8 mouse cellular contexts compared by ENCODE assay signal in the genomic region with DNA sequence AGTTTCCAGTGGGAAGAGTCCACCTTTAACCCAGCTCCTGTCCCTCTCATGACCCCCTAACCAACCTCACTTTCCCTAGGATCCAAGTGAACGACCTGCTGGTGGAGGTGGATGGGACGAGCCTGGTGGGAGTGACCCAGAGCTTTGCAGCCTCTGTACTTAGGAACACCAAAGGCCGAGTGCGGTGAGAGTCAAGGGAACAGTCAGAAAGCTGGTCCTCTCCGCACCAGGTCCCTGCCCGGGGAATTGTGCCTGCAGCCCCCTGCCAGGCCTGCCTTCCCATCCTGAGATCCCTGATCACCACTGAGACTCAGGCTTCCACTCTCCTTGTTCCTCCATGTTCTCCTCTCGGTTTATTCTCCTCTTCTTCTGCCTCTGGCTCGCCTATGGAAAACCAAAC. TPM values are rescaled to one million over a fixed set of nuclear protein-coding genes. Genes with fewer than 3 reads are reported as not detected.
DNase-seq lines count a peak whose midpoint lies in the region; ATAC-seq and TF ChIP-seq lines count a peak whose summit lies in the region.

No protein-coding gene starts in this region.

- no peak for TF ChIP-seq CTCF in lung, embryonic 14.5 days (IDR thresholded peaks at IDR 0.05; ENCODE audit: low read depth)

- H3K9me3 ChIP-seq in forebrain, embryonic 11.5 days (ENCODE audit: control insufficient read depth, low read length) = no peaks in the 10 kb centered on the region
- no peaks in the 10 kb centered on the region for H3K9me3 ChIP-seq in forebrain, embryonic 14.5 days (replicated peaks; ENCODE audit: control insufficient read depth, low read length)
- H3K9me3 ChIP-seq in lung, embryonic 14.5 days (ENCODE audit: low read depth, low read length) = no peaks in the 10 kb centered on the region
- no peaks in the 10 kb centered on the region for H3K9me3 ChIP-seq in forebrain, embryonic 15.5 days
- H3K9me3 ChIP-seq in midbrain, embryonic 14.5 days (ENCODE audit: control insufficient read depth, low read length) = no peaks in the 10 kb centered on the region

- WGBS in forebrain, embryonic 11.5 days = 81% methylated on average over 8 of the region's 8 CpGs
- WGBS in forebrain, embryonic 14.5 days = 83% methylated on average over 8 of the region's 8 CpGs
- 63% methylated on average over 8 of the region's 8 CpGs for WGBS in lung, embryonic 14.5 days
- 80% methylated on average over 8 of the region's 8 CpGs for WGBS in forebrain, embryonic 15.5 days
- WGBS in midbrain, embryonic 14.5 days = 80% methylated on average over 8 of the region's 8 CpGs

- DNase-seq in forebrain, embryonic 11.5 days (ENCODE audit: low spot score) = peak; percentile 46
- no peak for DNase-seq in forebrain, embryonic 14.5 days (ENCODE audit: low spot score)
- no peak for DNase-seq in lung, embryonic 14.5 days
- no peak for DNase-seq in lung, adult 18-20 months
- no peak for DNase-seq in midbrain, embryonic 14.5 days
- no peak for DNase-seq in layer of hippocampus, adult 9-10 months (ENCODE audit: low spot score)
- no peak for DNase-seq in cerebellum, adult 11 months

- H3K27ac ChIP-seq in forebrain, embryonic 11.5 days (ENCODE audit: low read depth, low read length) = no peak overlapping the region
- no peak overlapping the region for H3K27ac ChIP-seq in forebrain, embryonic 14.5 days (ENCODE audit: low read depth, low read length)
- peak overlapping the region; percentile 59 for H3K27ac ChIP-seq in lung, embryonic 14.5 days (ENCODE audit: low read depth)
- H3K27ac ChIP-seq in forebrain, embryonic 15.5 days (replicated peaks) = peak overlapping the region; percentile 36; the same call in 1 of the 2 replicates
- peak overlapping the region; percentile 78; the same call in 1 of the 2 replicates for H3K27ac ChIP-seq in midbrain, embryonic 14.5 days (replicated peaks; ENCODE audit: low read depth, low read length)

- peaks cover 17% of the 10 kb centered on the region; the same call in 1 of the 2 replicates for H3K36me3 ChIP-seq in forebrain, embryonic 11.5 days (ENCODE audit: control insufficient read depth, insufficient read depth, low read length)
- H3K36me3 ChIP-seq in forebrain, embryonic 14.5 days (ENCODE audit: control insufficient read depth, insufficient read depth, low read length) = peaks cover 91% of the 10 kb centered on the region
- H3K36me3 ChIP-seq in lung, embryonic 14.5 days (ENCODE audit: insufficient read depth) = peaks cover 96% of the 10 kb centered on the region
- peaks cover 70% of the 10 kb centered on the region for H3K36me3 ChIP-seq in forebrain, embryonic 15.5 days
- H3K36me3 ChIP-seq in midbrain, embryonic 14.5 days (ENCODE audit: control insufficient read depth, insufficient read depth, low read length) = peaks cover 88% of the 10 kb centered on the region

- no peak overlapping the region for H3K4me2 ChIP-seq in forebrain, embryonic 11.5 days (ENCODE audit: low read depth, low read length, severe bottlenecking)
- no peak overlapping the region for H3K4me2 ChIP-seq in forebrain, embryonic 14.5 days (ENCODE audit: low read length)
- H3K4me2 ChIP-seq in lung, embryonic 14.5 days = no peak overlapping the region
- H3K4me2 ChIP-seq in forebrain, embryonic 15.5 days (replicated peaks) = no peak overlapping the region
- no peak overlapping the region for H3K4me2 ChIP-seq in midbrain, embryonic 14.5 days (ENCODE audit: low read length)

- H3K27me3 ChIP-seq in forebrain, embryonic 11.5 days (ENCODE audit: control insufficient read depth, insufficient read depth, low read length) = no peaks in the 10 kb centered on the region
- H3K27me3 ChIP-seq in forebrain, embryonic 14.5 days (replicated peaks; ENCODE audit: control insufficient read depth, insufficient read depth, low read length) = no peaks in the 10 kb centered on the region
- H3K27me3 ChIP-seq in lung, embryonic 14.5 days (ENCODE audit: insufficient read depth, low read length) = no peaks in the 10 kb centered on the region
- no peaks in the 10 kb centered on the region for H3K27me3 ChIP-seq in forebrain, embryonic 15.5 days
- H3K27me3 ChIP-seq in midbrain, embryonic 14.5 days (ENCODE audit: control insufficient read depth, insufficient read depth, low read length) = no peaks in the 10 kb centered on the region

- H3K4me3 ChIP-seq in forebrain, embryonic 11.5 days (ENCODE audit: low read depth, low read length) = no peak overlapping the region
- H3K4me3 ChIP-seq in forebrain, embryonic 14.5 days (ENCODE audit: low read depth, low read length) = no peak overlapping the region
- no peak overlapping the region for H3K4me3 ChIP-seq in lung, embryonic 14.5 days (ENCODE audit: low read depth, low read length)
- H3K4me3 ChIP-seq in forebrain, embryonic 15.5 days = no peak overlapping the region
- no peak overlapping the region for H3K4me3 ChIP-seq in midbrain, embryonic 14.5 days (replicated peaks; ENCODE audit: low read depth, low read length)

- ATAC-seq in forebrain, embryonic 11.5 days (replicated peaks; ENCODE audit: low FRiP score) = no peak
- no peak for ATAC-seq in forebrain, embryonic 14.5 days
- ATAC-seq in lung, embryonic 14.5 days (ENCODE audit: insufficient read depth) = no peak
- no peak for ATAC-seq in forebrain, embryonic 15.5 days (replicated peaks)
- ATAC-seq in midbrain, embryonic 14.5 days (ENCODE audit: low FRiP score, low TSS enrichment) = no peak

- no peak overlapping the region; the same call in 1 of the 2 replicates for H3K9ac ChIP-seq in forebrain, embryonic 11.5 days (ENCODE audit: low read length)
- H3K9ac ChIP-seq in forebrain, embryonic 14.5 days (ENCODE audit: low read length) = no peak overlapping the region
- H3K9ac ChIP-seq in lung, embryonic 14.5 days = no peak overlapping the region
- 0 out of 2 replicates have a peak overlapping the region, but pooled peaks have one; percentile 12 for H3K9ac ChIP-seq in forebrain, embryonic 15.5 days (replicated peaks)
- no peak overlapping the region for H3K9ac ChIP-seq in midbrain, embryonic 14.5 days (replicated peaks; ENCODE audit: low read length)

- peaks cover 8% of the 10 kb centered on the region; the same call in 1 of the 2 replicates for H3K4me1 ChIP-seq in forebrain, embryonic 11.5 days (replicated peaks; ENCODE audit: control insufficient read depth, insufficient read depth, low read length)
- H3K4me1 ChIP-seq in forebrain, embryonic 14.5 days (ENCODE audit: control insufficient read depth, insufficient read depth, low read length) = peaks cover 22% of the 10 kb centered on the region
- 0 out of 2 replicates have a peak, but pooled peaks cover 2% of the 10 kb centered on the region for H3K4me1 ChIP-seq in lung, embryonic 14.5 days (ENCODE audit: insufficient read depth)
- H3K4me1 ChIP-seq in forebrain, embryonic 15.5 days = peaks cover 55% of the 10 kb centered on the region
- peaks cover 19% of the 10 kb centered on the region for H3K4me1 ChIP-seq in midbrain, embryonic 14.5 days (ENCODE audit: control insufficient read depth, insufficient read depth, low read length)

RNA-seq across cellular contexts. Expression of gene Ppp1r9b, which starts 9.3 kb away (rescaled TPM):
- 17.2 and 18.6 TPM in 2 replicates for polyA plus RNA-seq in forebrain, embryonic 11.5 days (2014; fragmentation: Nextera tagmentation; extraction: Ambion mirVana)
- polyA plus RNA-seq in forebrain, embryonic 14.5 days (2014; fragmentation: Nextera tagmentation; extraction: Ambion mirVana) = 20.8 and 21.8 TPM in 2 replicates
- 13.0 and 14.3 TPM in 2 replicates for polyA plus RNA-seq in lung, embryonic 14.5 days (2014; fragmentation: Nextera tagmentation; extraction: Ambion mirVana)
- polyA plus RNA-seq in forebrain, embryonic 15.5 days (2015; fragmentation: Nextera tagmentation; extraction: Ambion mirVana) = 23.0 and 23.9 TPM in 2 replicates
- 27.1 and 27.6 TPM in 2 replicates for polyA plus RNA-seq in midbrain, embryonic 14.5 days (2014; fragmentation: Nextera tagmentation; extraction: Ambion mirVana)

RNA-seq across cellular contexts. Expression of gene Samd14, which starts 9.6 kb away (rescaled TPM):
- polyA plus RNA-seq in forebrain, embryonic 11.5 days (2014; fragmentation: Nextera tagmentation; extraction: Ambion mirVana) = 56.8 and 59.2 TPM in 2 replicates
- polyA plus RNA-seq in forebrain, embryonic 14.5 days (2014; fragmentation: Nextera tagmentation; extraction: Ambion mirVana) = 81.7 and 96.5 TPM in 2 replicates
- polyA plus RNA-seq in lung, embryonic 14.5 days (2014; fragmentation: Nextera tagmentation; extraction: Ambion mirVana) = 22.7 and 24.5 TPM in 2 replicates
- 120 and 123 TPM in 2 replicates for polyA plus RNA-seq in forebrain, embryonic 15.5 days (2015; fragmentation: Nextera tagmentation; extraction: Ambion mirVana)
- polyA plus RNA-seq in midbrain, embryonic 14.5 days (2014; fragmentation: Nextera tagmentation; extraction: Ambion mirVana) = 135 and 152 TPM in 2 replicates

RNA-seq across cellular contexts. Expression of gene Sgca, which starts 24.0 kb away (rescaled TPM):
- not detected in 2 replicates for polyA plus RNA-seq in forebrain, embryonic 11.5 days (2014; fragmentation: Nextera tagmentation; extraction: Ambion mirVana)
- polyA plus RNA-seq in forebrain, embryonic 14.5 days (2014; fragmentation: Nextera tagmentation; extraction: Ambion mirVana) = not detected in 2 replicates
- polyA plus RNA-seq in lung, embryonic 14.5 days (2014; fragmentation: Nextera tagmentation; extraction: Ambion mirVana) = 0.35 TPM in 1 of 2 replicates, not detected in the other
- not detected in 2 replicates for polyA plus RNA-seq in forebrain, embryonic 15.5 days (2015; fragmentation: Nextera tagmentation; extraction: Ambion mirVana)
- polyA plus RNA-seq in midbrain, embryonic 14.5 days (2014; fragmentation: Nextera tagmentation; extraction: Ambion mirVana) = not detected in 2 replicates

RNA-seq across cellular contexts. Expression of gene Hils1, which starts 32.7 kb away (rescaled TPM):
- not detected in 2 replicates for polyA plus RNA-seq in forebrain, embryonic 11.5 days (2014; fragmentation: Nextera tagmentation; extraction: Ambion mirVana)
- not detected in 2 replicates for polyA plus RNA-seq in forebrain, embryonic 14.5 days (2014; fragmentation: Nextera tagmentation; extraction: Ambion mirVana)
- not detected in 2 replicates for polyA plus RNA-seq in lung, embryonic 14.5 days (2014; fragmentation: Nextera tagmentation; extraction: Ambion mirVana)
- not detected in 2 replicates for polyA plus RNA-seq in forebrain, embryonic 15.5 days (2015; fragmentation: Nextera tagmentation; extraction: Ambion mirVana)
- polyA plus RNA-seq in midbrain, embryonic 14.5 days (2014; fragmentation: Nextera tagmentation; extraction: Ambion mirVana) = not detected in 2 replicates

RNA-seq across cellular contexts. Expression of gene Pdk2, which starts 41.0 kb away (rescaled TPM):
- 16.5 and 17.4 TPM in 2 replicates for polyA plus RNA-seq in forebrain, embryonic 11.5 days (2014; fragmentation: Nextera tagmentation; extraction: Ambion mirVana)
- polyA plus RNA-seq in forebrain, embryonic 14.5 days (2014; fragmentation: Nextera tagmentation; extraction: Ambion mirVana) = 20.1 and 24.2 TPM in 2 replicates
- 24.5 and 27.4 TPM in 2 replicates for polyA plus RNA-seq in lung, embryonic 14.5 days (2014; fragmentation: Nextera tagmentation; extraction: Ambion mirVana)
- polyA plus RNA-seq in forebrain, embryonic 15.5 days (2015; fragmentation: Nextera tagmentation; extraction: Ambion mirVana) = 26.4 and 27.3 TPM in 2 replicates
- 21.5 and 22.7 TPM in 2 replicates for polyA plus RNA-seq in midbrain, embryonic 14.5 days (2014; fragmentation: Nextera tagmentation; extraction: Ambion mirVana)

Comparison
In these comparisons a context has a peak if more than half of its experiments do, and no peak if none do; other contexts are left out.
1. H3K27ac ChIP-seq: peak in lung, embryonic 14.5 days (single experiment), forebrain, embryonic 15.5 days (single experiment) and midbrain, embryonic 14.5 days (single experiment); none in forebrain, embryonic 11.5 days (single experiment) and forebrain, embryonic 14.5 days (single experiment).